Mouse (Mus musculus): Measurements from ENCODE around the gene Abcb8. TPM values are rescaled to one million over a fixed set of nuclear protein-coding genes. Genes with fewer than 3 reads are reported as not detected.

Gene Abcb8
- total and polyA plus RNA-seq, 2 experiments: 21.5 to 71.0 TPM

- Histone ChIP-seq H3K79me2 (ENCODE audit: control insufficient read depth, insufficient read depth, low read length) (peaks cover 2% of the 10 kb centered on the region; the same call in 1 of the 2 replicates), H3K4me3 (ENCODE audit: insufficient read depth, low read depth, low read length) (no peak overlapping the region), H3K9ac (ENCODE audit: low read depth, low read length) (no peak overlapping the region), H3K27ac (replicated peaks; ENCODE audit: insufficient read depth, low read depth, low read length) (no peak overlapping the region), H3K4me1 (ENCODE audit: control insufficient read depth, insufficient read depth, low read length) (no peaks in the 10 kb centered on the region), H3K36me3 (ENCODE audit: control insufficient read depth, insufficient read depth, low read length) (peaks cover 2% of the 10 kb centered on the region; the same call in 1 of the 2 replicates), H3K27me3 (ENCODE audit: control insufficient read depth, insufficient read depth, low read length) (no peaks in the 10 kb centered on the region)
- TF ChIP-seq POLR2A (IDR thresholded peaks at IDR 0.05; ENCODE audit: extremely low read depth, insufficient read depth, low read length) (no peak), CTCF (IDR thresholded peaks at IDR 0.05; ENCODE audit: low read depth, low read length) (no peak)
- DNase-seq (ENCODE audit: extremely low read depth, low read depth, low spot score): no peak
- WGBS: 95% methylated on average over 5 of the region's 5 CpGs
Measured at GRCm38 (mm10) chr5:24400911-24401605, 7.6 kb downstream of the Abcb8 start.

DNA sequence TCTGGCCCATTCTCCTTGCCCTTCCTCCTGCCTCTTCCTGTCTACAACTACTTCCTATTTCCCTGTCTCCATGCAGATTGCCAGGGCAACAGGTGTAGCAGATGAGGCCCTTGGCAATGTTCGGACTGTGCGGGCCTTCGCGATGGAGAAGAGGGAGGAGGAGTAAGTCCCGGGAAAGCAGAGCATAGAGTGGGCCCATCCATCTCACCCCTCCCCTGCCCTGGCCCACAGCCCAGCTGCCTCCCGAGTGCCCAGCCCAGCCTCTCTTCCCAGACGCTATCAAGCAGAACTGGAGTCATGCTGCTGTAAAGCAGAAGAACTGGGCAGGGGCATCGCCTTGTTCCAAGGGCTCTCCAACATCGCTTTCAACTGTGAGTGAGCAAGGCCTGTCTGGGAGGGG, 8.5 kb downstream of the Abcb8 start:
- TF ChIP-seq POLR2A (IDR thresholded peaks at IDR 0.05; ENCODE audit: extremely low read depth, insufficient read depth, low read length): no peak
- TF ChIP-seq CTCF (IDR thresholded peaks at IDR 0.05; ENCODE audit: low read depth, low read length): no peak
- Histone ChIP-seq H3K79me2 (ENCODE audit: control insufficient read depth, insufficient read depth, low read length) (peaks cover 2% of the 10 kb centered on the region; the same call in 1 of the 2 replicates), H3K36me3 (ENCODE audit: control insufficient read depth, insufficient read depth, low read length) (peaks cover 2% of the 10 kb centered on the region; the same call in 1 of the 2 replicates), H3K9ac (ENCODE audit: low read depth, low read length) (no peak overlapping the region), H3K27ac (replicated peaks; ENCODE audit: insufficient read depth, low read depth, low read length) (no peak overlapping the region), H3K27me3 (ENCODE audit: control insufficient read depth, insufficient read depth, low read length) (no peaks in the 10 kb centered on the region), H3K4me1 (ENCODE audit: control insufficient read depth, insufficient read depth, low read length) (no peaks in the 10 kb centered on the region), H3K4me3 (ENCODE audit: insufficient read depth, low read depth, low read length) (no peak overlapping the region)
- 87% methylated on average over 9 of the region's 9 CpGs for WGBS
- no peak for DNase-seq (ENCODE audit: extremely low read depth, low read depth, low spot score)

- 72% methylated on average over 6 of the region's 6 CpGs for WGBS
- DNase-seq (ENCODE audit: extremely low read depth, low read depth, low spot score): no peak
- H3K9ac ChIP-seq (ENCODE audit: low read depth, low read length): no peak overlapping the region
- H3K36me3 ChIP-seq (ENCODE audit: control insufficient read depth, insufficient read depth, low read length): peaks cover 5% of the 10 kb centered on the region; the same call in 1 of the 2 replicates
- no peaks in the 10 kb centered on the region for H3K4me1 ChIP-seq (ENCODE audit: control insufficient read depth, insufficient read depth, low read length)
- H3K27me3 ChIP-seq (ENCODE audit: control insufficient read depth, insufficient read depth, low read length): no peaks in the 10 kb centered on the region
- TF ChIP-seq CTCF (IDR thresholded peaks at IDR 0.05; ENCODE audit: low read depth, low read length): no peak
- no peak for TF ChIP-seq POLR2A (IDR thresholded peaks at IDR 0.05; ENCODE audit: extremely low read depth, insufficient read depth, low read length)
- H3K27ac ChIP-seq (replicated peaks; ENCODE audit: insufficient read depth, low read depth, low read length): no peak overlapping the region
- H3K79me2 ChIP-seq (ENCODE audit: control insufficient read depth, insufficient read depth, low read length): no peaks in the 10 kb centered on the region
- H3K4me3 ChIP-seq (ENCODE audit: insufficient read depth, low read depth, low read length): no peak overlapping the region
Measured at GRCm38 (mm10) chr5:24404594-24405360, 11.3 kb downstream of the Abcb8 start.

GRCm38 (mm10) chr5:24405389-24405876, 12.0 kb downstream of the Abcb8 start:
- Histone ChIP-seq H3K36me3 (ENCODE audit: control insufficient read depth, insufficient read depth, low read length) (peaks cover 5% of the 10 kb centered on the region; the same call in 1 of the 2 replicates), H3K27me3 (ENCODE audit: control insufficient read depth, insufficient read depth, low read length) (no peaks in the 10 kb centered on the region)
- TF ChIP-seq POLR2A (IDR thresholded peaks at IDR 0.05; ENCODE audit: extremely low read depth, insufficient read depth, low read length): no peak
- TF ChIP-seq CTCF (IDR thresholded peaks at IDR 0.05; ENCODE audit: low read depth, low read length): no peak

DNA sequence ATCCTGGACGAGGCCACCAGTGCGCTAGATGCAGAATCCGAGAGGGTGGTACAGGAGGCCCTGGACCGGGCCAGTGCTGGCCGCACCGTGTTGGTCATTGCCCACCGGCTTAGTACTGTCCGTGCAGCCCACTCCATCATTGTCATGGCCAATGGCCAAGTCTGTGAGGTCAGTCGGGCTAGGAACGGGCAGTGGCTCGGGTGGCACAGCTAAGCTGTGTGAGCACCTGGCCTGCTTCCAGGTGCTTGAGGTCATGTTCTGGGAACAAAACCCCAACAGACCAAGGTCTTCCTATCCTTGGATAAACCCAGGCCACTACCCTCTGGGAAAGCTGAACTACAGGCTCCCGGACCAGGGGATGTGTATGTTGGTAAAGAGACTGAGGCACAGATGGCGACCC, 15.2 kb downstream of the Abcb8 start:
- WGBS: 85% methylated on average over 13 of the region's 13 CpGs
- H3K27ac ChIP-seq (replicated peaks; ENCODE audit: insufficient read depth, low read depth, low read length): no peak overlapping the region
- no peak for DNase-seq (ENCODE audit: extremely low read depth, low read depth, low spot score)
- TF ChIP-seq POLR2A (IDR thresholded peaks at IDR 0.05; ENCODE audit: extremely low read depth, insufficient read depth, low read length): no peak
- TF ChIP-seq CTCF (IDR thresholded peaks at IDR 0.05; ENCODE audit: low read depth, low read length): no peak
- no peaks in the 10 kb centered on the region for H3K79me2 ChIP-seq (ENCODE audit: control insufficient read depth, insufficient read depth, low read length)
- no peaks in the 10 kb centered on the region for H3K4me1 ChIP-seq (ENCODE audit: control insufficient read depth, insufficient read depth, low read length)
- no peak overlapping the region for H3K9ac ChIP-seq (ENCODE audit: low read depth, low read length)
- no peak overlapping the region for H3K4me3 ChIP-seq (ENCODE audit: insufficient read depth, low read depth, low read length)
- peaks cover 3% of the 10 kb centered on the region; the same call in 1 of the 2 replicates for H3K36me3 ChIP-seq (ENCODE audit: control insufficient read depth, insufficient read depth, low read length)
- no peaks in the 10 kb centered on the region for H3K27me3 ChIP-seq (ENCODE audit: control insufficient read depth, insufficient read depth, low read length)

More at GRCm38 (mm10) chr5:24405389-24405876, 12.0 kb downstream of the Abcb8 start:
- Histone ChIP-seq H3K79me2 (ENCODE audit: control insufficient read depth, insufficient read depth, low read length) (no peaks in the 10 kb centered on the region), H3K9ac (ENCODE audit: low read depth, low read length) (no peak overlapping the region), H3K4me1 (ENCODE audit: control insufficient read depth, insufficient read depth, low read length) (no peaks in the 10 kb centered on the region), H3K27ac (replicated peaks; ENCODE audit: insufficient read depth, low read depth, low read length) (no peak overlapping the region), H3K4me3 (ENCODE audit: insufficient read depth, low read depth, low read length) (no peak overlapping the region)
- 85% methylated on average over 3 of the region's 3 CpGs for WGBS
- DNase-seq (ENCODE audit: extremely low read depth, low read depth, low spot score): no peak

Measured in liver, adult 2 months (tissue).